Mouse (Mus musculus): ENCODE measurements around the gene Gm17654. TPM values are rescaled to one million over a fixed set of nuclear protein-coding genes. Genes with fewer than 3 reads are reported as not detected.
"Not testable (repeated sequence)": the region's sequence is repeated elsewhere in the genome, so short reads cannot be mapped to it uniquely, and the experiment has no call there.

The Gm17654 gene
- not detected in 2 replicates for polyA plus RNA-seq (2012; rRNA removed)

GRCm38 (mm10) chr14:43579046-43579445 is at the start of gene Gm17654:
Gm17654 (minus strand) TSS chr14:43579146.
- DNase-seq (ENCODE audit: low read depth): not testable (repeated sequence)

- DNase-seq (ENCODE audit: low read depth): not testable (repeated sequence)
These were observed 29.0 kb upstream of the Gm17654 start, which contains the start of gene Gm10375 for GRCm38 (mm10) chr14:43607913-43608312. Gm10375 (minus strand) TSS chr14:43608013.

- DNase-seq (ENCODE audit: low read depth): not testable (repeated sequence)
These were observed 977 bp downstream of the Gm17654 start for GRCm38 (mm10) chr14:43577969-43578368.

- not testable (repeated sequence) for DNase-seq (ENCODE audit: low read depth)
These were observed 26.7 kb downstream of the Gm17654 start for GRCm38 (mm10) chr14:43552271-43552670.

GRCm38 (mm10) chr14:43546281-43546680 is 32.7 kb downstream of the Gm17654 start:
- not testable (repeated sequence) for DNase-seq (ENCODE audit: low read depth)

- not testable (repeated sequence) for DNase-seq (ENCODE audit: low read depth)
These were observed 35.7 kb downstream of the Gm17654 start, which contains the start of gene Gm5799 for GRCm38 (mm10) chr14:43543276-43543675. Gm5799 (plus strand) TSS chr14:43543576.

GRCm38 (mm10) chr14:43538144-43538543 is 40.8 kb downstream of the Gm17654 start:
- not testable (repeated sequence) for DNase-seq (ENCODE audit: low read depth)

GRCm38 (mm10) chr14:43532387-43532786 is 46.6 kb downstream of the Gm17654 start:
- not testable (repeated sequence) for DNase-seq (ENCODE audit: low read depth)

GRCm38 (mm10) chr14:43532011-43532383 is 46.9 kb downstream of the Gm17654 start:
- not testable (repeated sequence) for DNase-seq (ENCODE audit: low read depth)

GRCm38 (mm10) chr14:43531052-43532010 is 47.6 kb downstream of the Gm17654 start:
- DNase-seq (ENCODE audit: low read depth): peak; percentile 0

Other genes with a start within 250 kb of the Gm17654 start
- 0.10 TPM in 1 of 2 replicates, not detected in the other for gene 1700001F09Rik, start 231.3 kb downstream of the Gm17654 start, polyA plus RNA-seq (2012; rRNA removed)
- not detected in 2 replicates for gene Gm8138, start 162.8 kb downstream of the Gm17654 start, polyA plus RNA-seq (2012; rRNA removed)
- not detected in 2 replicates for gene Gm5799, start 35.6 kb downstream of the Gm17654 start, polyA plus RNA-seq (2012; rRNA removed)
- gene Gm10375, start 28.9 kb upstream of the Gm17654 start, polyA plus RNA-seq (2012; rRNA removed): not detected in 2 replicates
- not detected in 2 replicates for gene Gm8165, start 98.1 kb upstream of the Gm17654 start, polyA plus RNA-seq (2012; rRNA removed)
- 0.68 and 0.72 TPM in 2 replicates for gene Gm7324, start 118.7 kb upstream of the Gm17654 start, polyA plus RNA-seq (2012; rRNA removed)
- gene Gm16506, start 148.3 kb upstream of the Gm17654 start, polyA plus RNA-seq (2012; rRNA removed): not detected in 2 replicates
- not detected in 2 replicates for gene Gm6526, start 168.7 kb upstream of the Gm17654 start, polyA plus RNA-seq (2012; rRNA removed)
- not detected in 2 replicates for gene Gm8180, start 205.6 kb upstream of the Gm17654 start, polyA plus RNA-seq (2012; rRNA removed)